Mouse (Mus musculus) activated CD4-positive, CD25-positive, alpha-beta regulatory T cell, adult 9 weeks (primary cell): ENCODE measurements around the gene Olfr557. TPM values are rescaled to one million over a fixed set of nuclear protein-coding genes. Genes with fewer than 3 reads are reported as not detected.

Experiments
- polyA plus RNA-seq: library from polyadenylated mRNA; unstranded; fragments of 100-300 nt; shearing (Covaris generic); gene quantifications from one replicate; pipeline ENCODE4 v1.2.1, GENCODE M21; 2017

Gene Olfr557
- not detected for polyA plus RNA-seq

GRCm38 (mm10) chr7:102695358-102696125 lies at the start of gene Olfr557:
TSS of gene Olfr557 (plus strand) at chr7:102695910.

GRCm38 (mm10) chr7:102658523-102658922 lies 37.2 kb upstream of the Olfr557 start, which contains the start of gene Olfr555:
TSS of gene Olfr555 (plus strand) at chr7:102658823.

DNA sequence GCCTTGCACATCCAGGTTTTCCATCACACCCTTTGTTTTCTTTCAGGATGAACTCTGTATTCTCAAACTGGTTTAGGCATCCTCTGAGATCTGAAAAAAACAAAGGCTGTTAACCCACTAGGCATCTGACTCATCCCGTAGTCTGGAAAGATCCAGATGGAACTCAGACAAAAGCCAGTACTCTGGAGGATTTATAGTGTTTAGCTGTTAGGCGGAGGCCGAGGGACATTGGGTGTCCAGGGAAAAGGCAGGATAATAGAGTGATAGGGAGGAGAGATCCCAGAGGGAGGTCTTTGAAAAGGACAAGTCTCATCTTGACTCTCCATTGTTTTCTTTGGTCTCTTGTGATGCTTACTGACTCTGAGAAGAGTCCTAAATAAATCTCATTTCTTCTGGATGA lies 31.1 kb upstream of the Olfr557 start, which contains the start of gene Olfr556:
Olfr556 (plus strand) TSS at position 301 of the 400 bp plus-strand sequence.

GRCm38 (mm10) chr7:102686944-102687501 lies 8.7 kb upstream of the Olfr557 start, which contains the start of gene Trim68:
TSS of gene Trim68 (minus strand) at chr7:102687327.

GRCm38 (mm10) chr7:102701915-102702314 lies 6.2 kb downstream of the Olfr557 start, which contains the start of gene Olfr558:
TSS of gene Olfr558 (plus strand) at chr7:102702215.

DNA sequence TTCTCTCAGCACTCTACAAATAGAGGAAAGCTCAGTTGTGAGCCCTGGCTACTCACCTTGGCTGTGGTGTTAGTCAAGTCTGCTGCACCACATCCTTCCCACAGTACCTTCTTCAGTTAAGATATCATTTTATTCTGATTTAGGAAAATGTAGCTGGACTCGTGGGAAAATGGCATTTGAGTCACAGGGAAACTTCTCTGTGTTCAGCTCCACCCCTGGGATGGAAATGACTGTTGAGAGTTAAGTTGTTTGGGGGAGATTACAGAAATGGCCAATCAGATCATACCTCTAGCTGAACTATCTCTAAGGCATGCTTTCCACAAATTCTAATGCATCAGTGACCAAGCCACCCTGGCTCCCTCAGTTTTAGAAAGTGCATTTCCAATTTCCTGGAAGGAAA lies 23.3 kb downstream of the Olfr557 start, which contains the start of gene Olfr33:
Olfr33 (minus strand) TSS at position 101 of the 400 bp plus-strand sequence.

DNA sequence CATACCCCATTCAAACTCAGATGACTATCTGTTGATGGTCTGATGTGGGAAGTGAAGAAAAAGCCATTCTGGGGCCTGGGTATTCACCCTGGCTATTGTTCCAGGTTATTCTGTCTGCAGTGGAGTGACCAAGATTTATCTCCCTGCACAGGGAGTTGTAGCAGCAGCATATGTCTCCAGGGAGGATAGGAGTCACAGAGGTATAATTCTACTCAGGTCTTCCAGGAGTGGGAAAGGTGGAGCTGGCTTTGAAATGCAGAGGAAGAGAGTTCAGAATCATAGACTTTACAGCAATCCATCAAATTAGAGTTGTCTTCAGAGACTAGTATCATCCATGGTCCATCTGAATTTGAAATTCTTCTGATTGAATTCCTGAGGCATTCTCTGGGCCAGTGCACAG lies 31.7 kb downstream of the Olfr557 start, which contains the start of gene Olfr559:
Olfr559 (minus strand) TSS at position 101 of the 400 bp plus-strand sequence.

Other genes starting within 250 kb of the Olfr557 start
- gene Olfr543, start 214.2 kb upstream of the Olfr557 start, polyA plus RNA-seq: not detected
- not detected for gene Olfr544, start 207.6 kb upstream of the Olfr557 start, polyA plus RNA-seq
- gene Olfr545, start 196.3 kb upstream of the Olfr557 start, polyA plus RNA-seq: 0.09 TPM
- gene Olfr547, start 161.2 kb upstream of the Olfr557 start, polyA plus RNA-seq: not detected
- gene Olfr548-ps1, start 155.0 kb upstream of the Olfr557 start, polyA plus RNA-seq: not detected
- not detected for gene Olfr549, start 146.0 kb upstream of the Olfr557 start, polyA plus RNA-seq
- gene Trim21, start 130.4 kb upstream of the Olfr557 start, polyA plus RNA-seq: 116 TPM
- gene Olfr550, start 124.5 kb upstream of the Olfr557 start, polyA plus RNA-seq: not detected
- not detected for gene Olfr551, start 104.0 kb upstream of the Olfr557 start, polyA plus RNA-seq
- gene Olfr552, start 98.1 kb upstream of the Olfr557 start, polyA plus RNA-seq: not detected
- gene Olfr553, start 77.7 kb upstream of the Olfr557 start, polyA plus RNA-seq: not detected
- not detected for gene Olfr554, start 57.5 kb upstream of the Olfr557 start, polyA plus RNA-seq
- not detected for gene Olfr555, start 37.1 kb upstream of the Olfr557 start, polyA plus RNA-seq
- not detected for gene Olfr556, start 31.0 kb upstream of the Olfr557 start, polyA plus RNA-seq
- gene Trim68, start 8.6 kb upstream of the Olfr557 start, polyA plus RNA-seq: 17.4 TPM
- not detected for gene Olfr558, start 6.3 kb downstream of the Olfr557 start, polyA plus RNA-seq
- gene Olfr33, start 23.2 kb downstream of the Olfr557 start, polyA plus RNA-seq: not detected
- gene Olfr559, start 31.6 kb downstream of the Olfr557 start, polyA plus RNA-seq: not detected
- not detected for gene Olfr560, start 63.5 kb downstream of the Olfr557 start, polyA plus RNA-seq
- gene Olfr78, start 63.6 kb downstream of the Olfr557 start, polyA plus RNA-seq: not detected
- not detected for gene Olfr561, start 75.3 kb downstream of the Olfr557 start, polyA plus RNA-seq
- gene Olfr564, start 107.6 kb downstream of the Olfr557 start, polyA plus RNA-seq: not detected
- gene Olfr566, start 162.9 kb downstream of the Olfr557 start, polyA plus RNA-seq: not detected
- not detected for gene Olfr568, start 181.2 kb downstream of the Olfr557 start, polyA plus RNA-seq
- gene Olfr569, start 195.0 kb downstream of the Olfr557 start, polyA plus RNA-seq: not detected
- gene Olfr570, start 198.7 kb downstream of the Olfr557 start, polyA plus RNA-seq: not detected
- not detected for gene Olfr571, start 221.6 kb downstream of the Olfr557 start, polyA plus RNA-seq
- gene Olfr572, start 228.5 kb downstream of the Olfr557 start, polyA plus RNA-seq: not detected
- not detected for gene Olfr573-ps1, start 246.7 kb downstream of the Olfr557 start, polyA plus RNA-seq